Mouse (Mus musculus): ENCODE measurements around the gene Nova2.

Gene Nova2

DNA sequence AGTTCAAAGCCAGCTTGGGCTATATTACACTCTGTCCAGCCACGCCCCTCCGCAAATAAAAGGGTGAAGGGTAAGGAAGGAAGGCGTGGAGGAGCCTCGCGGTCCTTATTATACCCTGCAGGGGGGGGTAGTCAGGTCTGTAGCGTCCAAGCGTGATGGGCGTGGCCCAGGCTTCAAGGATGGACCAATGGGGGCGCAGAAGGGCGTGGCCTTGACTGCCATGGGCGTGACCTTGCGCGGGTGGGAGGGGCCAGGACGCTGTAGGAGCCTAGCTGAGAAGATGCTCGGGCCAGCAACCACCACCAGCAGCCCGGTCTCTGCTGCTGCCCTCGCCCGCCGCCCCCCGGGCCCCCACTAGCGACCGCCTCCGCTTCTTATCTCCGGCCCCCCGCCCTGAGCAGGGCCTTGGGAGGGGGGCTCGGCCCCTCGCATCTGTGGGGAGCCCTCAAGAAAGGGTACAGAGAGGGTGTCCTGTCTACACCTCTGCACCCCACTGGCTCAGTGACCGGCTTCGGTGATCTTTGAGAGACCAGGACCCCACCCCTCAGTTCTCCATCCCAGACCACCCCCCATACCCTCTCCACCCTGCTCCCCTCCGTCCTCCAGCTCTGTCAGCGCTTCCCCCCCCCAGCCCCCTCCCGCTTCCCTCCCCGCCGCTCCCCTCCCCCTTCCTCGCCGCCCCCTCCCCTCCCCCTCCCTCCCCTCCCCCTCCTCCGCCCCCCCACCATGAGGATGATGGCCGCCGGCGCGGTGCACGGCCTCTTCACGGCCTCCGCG is at the start of gene Nova2:
Gene Nova2 (plus strand): TSS at position 727 of the 777 bp plus-strand sequence.
- in situ Hi-C loops (cut with MboI; ENCODE audit: unreplicated experiment in 2 of 2), result no loop called here

DNA sequence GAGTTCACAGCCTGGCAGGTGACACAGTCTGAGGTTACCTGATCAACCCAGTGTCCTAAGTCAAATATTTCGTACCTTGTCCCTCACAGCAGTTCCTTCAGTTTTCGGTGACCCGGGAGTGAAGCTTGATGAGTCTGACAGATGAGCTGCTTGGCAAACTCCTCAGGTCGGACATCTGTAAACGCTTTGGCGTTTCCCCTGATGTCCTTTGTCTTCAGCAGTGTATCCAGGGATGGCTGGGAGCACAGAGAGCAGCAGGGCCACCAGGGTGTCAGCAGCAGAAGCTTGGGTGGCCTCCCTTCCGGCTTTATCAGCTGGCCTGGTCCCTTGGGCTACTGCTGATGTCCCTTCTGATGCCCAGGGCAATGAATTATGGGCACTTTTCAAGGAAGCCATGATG is 47.0 kb upstream of the Nova2 start:
- in situ Hi-C loops (cut with MboI; ENCODE audit: unreplicated experiment in 2 of 2), result loop anchor here (10.0 to 25.0 kb wide), 2 partner anchors 1724 to 1941 kb away; partner anchors contain the start of genes Ceacam3 (in 1 of the 2) and Pnmal2 (in 1 of the 2)

DNA sequence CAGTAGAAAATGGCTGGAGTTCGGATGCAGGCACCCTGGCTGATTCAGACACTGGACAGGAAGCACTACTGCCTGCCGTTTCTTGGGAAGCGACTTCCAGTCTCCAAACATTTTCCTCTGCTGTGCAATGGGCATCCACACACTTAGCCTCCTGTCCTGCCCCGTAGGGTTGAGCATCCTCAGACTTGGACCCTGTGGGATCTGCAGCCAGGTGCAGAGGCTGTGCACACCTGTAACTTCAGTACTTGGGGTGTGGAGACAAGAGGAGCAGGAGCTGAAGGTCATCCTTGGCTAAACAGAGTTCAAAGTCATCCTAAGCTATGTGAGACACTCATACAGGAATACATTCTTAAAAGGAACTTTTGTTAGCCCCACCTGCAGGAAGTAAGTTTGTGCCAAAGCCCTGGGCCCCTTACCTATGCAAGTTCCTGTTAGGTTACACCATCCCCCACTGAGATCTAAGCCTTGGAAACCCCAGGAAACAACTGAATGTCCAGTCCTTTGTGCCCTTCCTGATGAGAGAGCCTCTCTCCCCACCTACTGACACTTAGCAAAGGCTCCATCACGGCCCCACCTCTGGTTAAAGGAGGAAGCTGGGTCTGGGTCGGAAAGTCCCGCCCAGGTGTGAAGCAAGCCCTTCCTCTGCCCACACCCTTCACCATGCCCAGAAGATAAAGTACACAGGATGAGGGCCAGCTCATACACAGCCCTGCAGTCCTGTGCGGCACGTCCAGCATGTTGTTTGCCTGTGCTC is 41.5 kb upstream of the Nova2 start:
- in situ Hi-C loops (cut with MboI; ENCODE audit: unreplicated experiment in 2 of 2), result loop anchor here in 1 of 2 experiments (25.0 kb wide), 1 partner anchor 1947 kb away; the partner anchor contains the start of gene Pnmal2

DNA sequence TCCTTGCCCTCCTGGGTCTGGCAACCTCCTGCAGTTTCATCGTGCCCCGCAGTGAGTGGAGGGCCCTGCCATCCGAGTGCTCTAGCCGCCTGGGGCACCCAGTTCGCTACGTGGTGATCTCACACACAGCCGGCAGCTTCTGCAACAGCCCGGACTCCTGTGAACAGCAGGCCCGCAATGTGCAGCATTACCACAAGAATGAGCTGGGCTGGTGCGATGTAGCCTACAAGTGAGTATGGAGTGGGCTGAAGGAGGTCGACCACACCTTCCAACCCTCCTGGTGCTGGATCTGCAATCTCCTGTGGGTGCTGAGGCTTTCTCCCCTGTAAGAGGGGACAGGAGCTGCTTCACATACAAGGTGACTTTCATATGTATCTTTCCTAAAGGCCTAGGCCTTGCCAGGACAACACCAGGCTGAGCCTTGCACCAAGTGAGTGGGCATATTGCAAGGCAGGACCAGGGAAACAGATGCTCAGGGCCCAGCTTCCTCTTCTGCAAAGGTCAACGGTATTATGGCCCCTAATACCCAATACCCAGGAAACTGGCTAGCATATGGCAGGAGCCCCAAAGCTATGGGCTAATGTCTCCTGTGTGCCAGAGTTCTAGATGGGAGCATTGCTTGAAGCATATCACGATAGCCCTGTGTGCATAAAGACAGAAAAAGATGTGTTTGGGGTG is 40.8 kb upstream of the Nova2 start:
- in situ Hi-C loops (cut with MboI; ENCODE audit: unreplicated experiment in 2 of 2), result loop anchor here in 1 of 2 experiments (25.0 kb wide), 1 partner anchor 1948 kb away; the partner anchor contains the start of gene Pnmal2

DNA sequence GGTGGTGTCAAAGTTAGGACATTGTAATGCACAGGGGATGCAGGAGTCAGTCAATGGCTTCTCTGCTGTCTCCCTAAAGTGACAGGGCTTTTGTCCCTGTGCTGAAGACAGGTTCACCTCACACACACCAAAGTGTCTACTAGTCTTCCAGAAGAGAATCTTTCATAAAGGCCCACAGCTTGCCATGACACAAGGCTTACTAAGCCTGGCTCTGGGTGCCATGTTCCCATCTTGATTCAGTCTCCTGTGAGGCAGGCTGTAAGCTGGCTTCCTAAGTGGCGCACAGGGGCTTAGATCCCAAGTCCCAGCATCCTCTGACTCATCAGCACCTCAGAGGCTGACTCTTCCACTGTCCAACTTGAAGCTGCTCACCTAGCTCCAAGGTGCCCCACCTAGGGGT is 38.7 kb upstream of the Nova2 start:
- in situ Hi-C loops (cut with MboI; ENCODE audit: unreplicated experiment in 2 of 2), result loop anchor here in 1 of 2 experiments (25.0 kb wide), 1 partner anchor 1950 kb away; the partner anchor contains the start of gene Pnmal2

DNA sequence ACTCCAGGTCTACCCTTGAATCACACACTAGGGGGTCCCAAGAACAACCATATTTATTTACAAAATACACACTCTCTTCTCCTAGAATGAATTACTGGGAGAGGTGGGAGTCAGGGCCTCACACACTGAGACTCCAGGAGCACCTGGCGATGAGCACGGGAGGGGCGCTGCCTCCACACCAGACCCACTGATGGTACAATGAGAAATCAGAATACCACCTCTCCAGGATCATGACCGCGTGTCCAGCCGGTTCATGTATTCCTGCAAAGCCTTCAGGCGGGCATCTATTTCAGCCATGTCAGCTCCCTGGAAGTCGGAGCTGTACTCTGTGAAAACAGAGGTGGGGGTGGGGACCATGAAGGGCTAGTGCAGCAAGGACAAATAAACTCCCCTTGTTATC is 34.8 kb upstream of the Nova2 start:
- in situ Hi-C loops (cut with MboI; ENCODE audit: unreplicated experiment in 2 of 2), result loop anchor here in 1 of 2 experiments (25.0 kb wide), 1 partner anchor 1954 kb away; the partner anchor contains the start of gene Pnmal2

DNA sequence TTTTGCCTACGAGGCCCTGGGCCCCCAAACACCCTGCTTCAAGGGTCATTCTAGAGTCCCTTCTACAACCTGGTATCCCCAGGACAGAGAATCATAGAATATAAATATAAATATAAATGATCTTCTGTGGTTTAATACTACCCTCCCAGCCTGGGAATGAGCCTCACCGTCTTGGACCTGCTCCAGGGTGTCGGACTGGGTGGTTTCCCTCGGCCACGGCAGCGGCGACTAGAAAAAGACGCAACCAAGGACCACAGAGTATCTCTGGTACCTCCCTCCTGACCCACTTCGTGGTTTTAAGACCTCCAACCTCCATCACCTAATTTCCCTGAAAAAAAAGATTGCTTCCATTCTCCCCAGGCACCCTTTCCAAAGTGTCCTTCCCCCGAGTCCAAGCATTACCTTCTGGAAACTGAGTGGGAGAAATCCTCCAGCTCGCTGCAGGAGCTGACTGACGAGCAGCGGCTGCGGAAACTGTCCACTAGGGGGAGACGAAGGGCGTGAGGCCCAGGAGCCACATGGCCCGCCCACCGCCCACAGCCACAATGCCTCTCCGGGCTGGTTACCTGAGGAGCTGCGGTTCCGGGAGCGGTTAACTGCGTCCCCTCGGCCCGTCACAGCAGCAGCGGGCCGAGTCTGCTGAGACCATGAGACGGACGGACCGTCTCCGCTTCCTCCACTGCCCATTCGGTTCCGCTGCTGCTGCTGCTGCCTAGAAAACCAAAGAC is 33.7 kb upstream of the Nova2 start:
- in situ Hi-C loops (cut with MboI; ENCODE audit: unreplicated experiment in 2 of 2), result loop anchor here in 1 of 2 experiments (25.0 kb wide), 1 partner anchor 1955 kb away; the partner anchor contains the start of gene Pnmal2

DNA sequence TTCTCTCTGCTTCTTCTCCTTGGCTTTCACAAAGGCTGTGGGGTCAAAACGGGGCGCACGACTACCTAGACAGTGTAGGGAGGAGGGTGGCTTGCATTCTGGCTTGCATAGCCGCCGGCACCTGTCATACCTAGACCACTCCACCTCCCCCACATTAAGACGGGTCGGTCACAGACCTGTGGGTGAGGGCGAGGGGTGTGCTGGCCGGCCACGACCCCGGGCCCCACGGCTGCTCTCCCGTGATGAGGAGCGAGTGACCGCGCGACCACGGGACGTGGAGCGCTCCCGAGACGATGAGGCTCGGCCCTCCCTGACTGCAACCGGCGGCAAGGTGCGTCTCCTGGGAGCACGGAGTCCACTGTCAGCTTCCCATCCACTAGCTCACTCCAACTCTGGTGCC is 32.7 kb upstream of the Nova2 start:
- in situ Hi-C loops (cut with MboI; ENCODE audit: unreplicated experiment in 2 of 2), result loop anchor here in 1 of 2 experiments (25.0 kb wide), 1 partner anchor 1956 kb away; the partner anchor contains the start of gene Pnmal2

DNA sequence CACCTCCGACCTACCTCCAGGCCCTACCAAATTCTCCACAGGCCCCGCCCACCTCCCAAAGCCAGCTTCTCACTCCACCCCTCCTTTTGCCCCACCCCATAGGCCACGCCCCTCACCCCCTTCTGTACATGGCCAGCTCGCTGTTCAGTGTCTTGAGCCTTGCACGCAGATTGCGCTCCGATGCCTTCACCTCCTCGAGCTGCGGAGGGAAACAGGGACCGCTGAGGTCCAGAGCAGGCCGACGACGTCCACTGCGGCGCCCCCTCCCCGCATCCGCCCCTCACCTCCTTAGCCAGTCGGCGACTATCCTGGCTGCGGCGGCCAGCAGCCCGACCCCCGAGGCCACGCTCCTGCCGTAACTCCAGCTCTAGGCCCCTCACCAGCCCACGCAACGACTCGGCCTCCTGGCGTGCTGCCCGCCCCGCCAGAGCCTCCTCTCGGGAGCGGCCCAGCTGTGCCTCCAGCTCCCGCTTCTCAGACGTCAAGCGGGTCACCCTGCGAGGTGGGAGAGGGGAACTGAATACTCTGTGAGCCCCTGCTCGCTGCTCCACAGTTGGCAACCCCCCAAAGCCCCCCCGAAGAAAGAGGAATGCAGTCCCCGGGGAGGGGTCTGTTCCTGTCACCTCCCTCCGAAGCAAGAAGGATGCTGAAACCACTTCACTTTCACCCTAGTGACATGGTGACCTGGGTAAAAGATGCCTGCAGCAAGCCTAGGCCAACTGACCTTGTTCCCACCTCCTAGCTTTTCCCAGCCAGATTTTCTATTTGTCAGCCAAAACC is 31.8 kb upstream of the Nova2 start:
- in situ Hi-C loops (cut with MboI; ENCODE audit: unreplicated experiment in 2 of 2), result loop anchor here in 1 of 2 experiments (25.0 kb wide), 1 partner anchor 1957 kb away; the partner anchor contains the start of gene Pnmal2

DNA sequence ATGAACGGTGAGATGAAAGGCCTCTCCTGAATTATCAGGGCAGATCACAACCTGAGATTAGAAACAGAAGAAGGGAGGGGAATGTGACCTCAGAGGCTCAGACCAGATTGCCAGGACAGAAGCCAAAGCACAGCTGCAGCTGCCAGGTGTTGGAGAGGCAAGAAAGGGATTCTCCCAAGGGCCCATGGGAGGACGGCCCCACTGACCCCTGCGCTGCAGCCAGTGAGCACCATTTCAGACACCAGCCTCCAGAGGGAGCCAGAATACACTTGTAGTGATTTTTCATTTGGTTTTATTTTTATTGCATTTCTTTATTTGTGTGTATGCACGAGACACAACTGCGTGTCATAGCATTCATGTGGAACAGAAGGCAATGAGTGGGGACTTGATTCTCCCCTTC is 29.2 kb upstream of the Nova2 start:
- in situ Hi-C loops (cut with MboI; ENCODE audit: unreplicated experiment in 2 of 2), result loop anchor here (5.0 to 25.0 kb wide), 6 partner anchors 86 to 1959 kb away; partner anchors contain the start of genes Foxa3 (in 1 of the 2), Pnmal2 (in 1 of the 2), Six5 (in 1 of the 2) and Sympk (in 1 of the 2)

DNA sequence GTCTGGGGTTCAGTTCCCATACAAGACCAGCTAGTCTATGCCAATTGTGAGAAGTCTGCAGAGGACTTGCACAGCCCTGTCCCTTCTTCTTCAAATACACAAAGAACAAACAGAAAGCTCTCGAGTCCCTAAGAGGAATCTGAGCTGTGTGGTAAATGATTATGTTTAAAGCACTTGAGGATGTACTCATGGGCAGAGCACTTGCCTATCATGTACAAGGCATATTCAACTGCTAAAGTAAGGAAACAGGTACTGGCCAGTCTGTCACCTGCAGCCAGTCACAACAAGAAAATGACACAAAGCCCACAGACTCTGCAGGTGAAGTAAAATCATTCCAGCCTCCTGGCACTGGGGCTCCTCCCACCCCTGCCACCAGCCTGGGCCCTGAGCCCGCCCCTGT is 25.2 kb upstream of the Nova2 start:
- in situ Hi-C loops (cut with MboI; ENCODE audit: unreplicated experiment in 2 of 2), result no loop called here

DNA sequence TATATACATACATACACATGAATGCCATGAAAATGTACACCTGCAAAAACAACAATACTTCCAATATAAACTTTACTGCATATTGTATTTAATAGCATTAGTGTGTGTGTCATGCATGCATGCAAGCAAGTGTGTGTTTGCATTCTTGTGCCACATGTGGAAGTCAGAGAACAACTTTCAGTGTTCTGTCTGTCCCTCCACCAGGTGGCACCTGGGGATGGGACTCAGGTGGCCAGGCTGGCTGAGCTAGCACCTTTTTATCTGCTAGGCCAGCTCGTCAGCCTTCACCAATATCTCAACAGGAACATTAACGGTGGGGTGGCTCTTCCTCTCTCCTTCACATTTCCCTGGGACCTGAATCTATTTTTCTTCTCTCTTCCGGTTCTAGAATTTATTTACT is 23.2 kb upstream of the Nova2 start:
- in situ Hi-C loops (cut with MboI; ENCODE audit: unreplicated experiment in 2 of 2), result no loop called here

DNA sequence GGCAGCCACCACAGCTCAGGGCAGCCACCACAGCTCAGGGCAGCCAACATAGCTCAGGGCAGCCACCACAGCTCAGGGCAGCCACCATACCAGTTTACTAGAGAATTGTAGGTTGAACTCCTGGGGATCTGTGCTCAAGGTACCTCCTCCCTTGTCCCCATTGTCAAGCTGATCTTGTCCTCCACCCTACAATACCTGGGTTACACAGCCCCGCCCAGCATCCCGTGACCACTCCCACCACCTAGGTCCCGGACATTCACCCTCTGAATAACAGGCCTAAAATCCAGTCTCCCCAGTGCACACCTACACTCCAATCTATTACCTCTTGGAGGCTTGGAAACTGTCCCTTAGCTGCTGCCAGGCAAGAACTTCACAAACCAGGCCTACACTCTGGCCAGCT is 20.7 kb upstream of the Nova2 start:
- in situ Hi-C loops (cut with MboI; ENCODE audit: unreplicated experiment in 2 of 2), result no loop called here

DNA sequence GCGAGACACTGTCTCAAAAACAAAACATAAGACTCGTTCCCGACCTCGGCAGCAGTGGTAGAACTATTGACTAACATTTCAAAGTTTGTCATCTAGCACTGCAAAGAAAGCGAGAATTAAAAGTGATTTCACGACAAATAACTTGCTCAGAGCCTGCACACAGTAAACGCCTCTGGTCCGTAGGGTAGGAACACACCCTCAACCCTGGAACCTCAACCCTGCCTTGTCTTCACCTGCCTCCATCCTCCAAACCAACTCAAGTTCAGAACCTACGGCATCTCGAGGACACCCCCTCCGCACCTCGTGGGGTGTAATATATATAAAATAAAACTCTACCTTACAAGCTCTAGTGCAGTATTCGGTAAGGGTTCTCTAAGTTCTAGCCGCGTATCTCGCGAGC is 15.9 kb upstream of the Nova2 start:
- in situ Hi-C loops (cut with MboI; ENCODE audit: unreplicated experiment in 2 of 2), result loop anchor here in 1 of 2 experiments (10.0 kb wide), 1 partner anchor 75 kb away; the partner anchor contains the start of gene Nanos2

DNA sequence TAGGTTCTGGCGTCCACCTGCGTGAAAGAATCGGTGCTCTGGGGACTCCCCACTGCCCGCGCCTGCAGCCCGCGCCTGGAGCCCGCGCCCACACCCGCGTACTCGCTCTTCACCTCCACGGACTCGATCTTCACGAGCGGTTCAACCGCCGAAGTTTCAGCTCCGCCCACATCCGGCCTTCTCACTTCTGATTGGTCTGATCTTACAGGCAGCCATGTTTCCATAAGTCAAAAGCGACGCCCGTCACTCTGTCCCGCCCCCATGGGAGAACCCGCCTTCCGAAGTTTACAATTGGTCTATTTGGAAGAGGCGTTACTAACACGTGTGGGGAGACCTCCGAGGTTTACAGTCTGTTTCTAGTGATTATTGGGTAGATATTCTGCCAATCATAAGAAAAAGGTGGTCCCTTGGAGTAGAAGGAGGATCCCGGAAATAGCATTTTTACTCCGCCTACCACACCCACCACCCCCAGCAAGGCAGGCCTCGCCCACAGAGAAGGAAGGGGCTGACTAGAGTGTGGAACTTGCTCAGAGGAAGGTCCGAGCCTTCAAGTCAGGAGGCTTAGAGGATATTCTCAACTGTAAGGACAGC is 15.4 kb upstream of the Nova2 start, which contains the start of gene Ccdc61:
Gene Ccdc61 (minus strand): TSS at position 175 of the 591 bp plus-strand sequence.
- in situ Hi-C loops (cut with MboI; ENCODE audit: unreplicated experiment in 2 of 2), result loop anchor here in 1 of 2 experiments (10.0 kb wide), 1 partner anchor 74 kb away; the partner anchor contains the start of gene Nanos2

DNA sequence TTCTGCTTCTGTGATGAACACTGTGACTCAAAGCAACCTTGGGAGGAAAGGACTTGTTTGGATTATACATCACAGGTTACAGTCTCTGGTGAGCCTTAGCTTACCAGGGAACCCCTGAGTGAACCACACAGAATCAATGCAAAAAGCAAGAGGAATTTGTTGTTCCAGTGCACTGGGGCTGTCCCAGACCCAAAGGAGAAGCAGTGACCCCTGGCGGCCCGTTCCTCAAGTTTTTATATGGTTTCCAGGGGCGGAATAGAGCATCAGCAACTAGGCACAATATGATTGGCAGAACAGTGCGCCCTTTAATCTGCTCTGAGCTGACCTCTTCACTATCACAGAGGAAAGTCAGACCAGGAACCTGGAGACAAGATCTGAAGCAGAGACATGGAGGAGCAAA is 9.4 kb upstream of the Nova2 start:
- in situ Hi-C loops (cut with MboI; ENCODE audit: unreplicated experiment in 2 of 2), result loop anchor here in 1 of 2 experiments (10.0 kb wide), 1 partner anchor 69 kb away; the partner anchor contains the start of gene Nanos2

DNA sequence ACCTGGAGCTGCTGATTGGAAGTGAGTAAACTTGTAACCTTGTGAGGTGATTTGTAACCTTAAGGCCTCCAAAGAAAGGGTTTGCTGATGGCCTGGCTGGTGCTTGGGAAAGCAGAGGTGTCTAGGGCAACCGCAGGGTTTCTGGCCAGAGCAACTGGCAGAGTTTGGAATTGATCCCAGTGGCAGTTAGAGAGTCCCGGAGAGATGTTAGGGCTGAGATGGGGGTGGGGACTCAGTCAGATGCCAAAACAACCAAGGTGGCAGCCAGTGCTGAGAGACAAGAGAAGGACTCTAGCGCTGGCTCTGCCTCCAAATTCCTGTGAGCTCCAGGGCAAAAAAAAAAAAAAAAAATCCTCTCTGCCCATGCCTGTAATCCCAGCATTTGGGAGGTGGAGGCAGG is 7.8 kb upstream of the Nova2 start:
- in situ Hi-C loops (cut with MboI; ENCODE audit: unreplicated experiment in 2 of 2), result loop anchor here in 1 of 2 experiments (10.0 kb wide), 1 partner anchor 67 kb away; the partner anchor contains the start of gene Nanos2

DNA sequence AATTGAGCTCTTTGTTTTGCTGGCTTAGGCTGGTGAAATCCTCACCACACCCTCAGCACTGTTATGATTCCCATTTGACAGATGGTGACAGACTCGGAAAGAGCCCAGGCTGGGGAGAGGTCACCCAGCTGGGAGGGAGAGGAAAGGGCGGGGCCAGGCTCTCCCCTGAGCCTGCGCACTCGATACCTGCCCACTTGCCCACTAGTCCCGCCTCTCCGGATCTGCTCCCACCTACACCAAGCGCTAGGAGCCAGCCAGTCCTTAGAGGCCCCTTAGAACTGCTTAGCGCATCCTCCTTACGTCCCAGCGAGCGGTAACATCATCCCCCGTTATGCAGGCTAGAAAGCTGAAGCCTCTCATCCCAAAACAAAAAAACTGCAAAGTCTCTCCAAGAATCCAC is 4.6 kb upstream of the Nova2 start:
- in situ Hi-C loops (cut with MboI; ENCODE audit: unreplicated experiment in 2 of 2), result no loop called here

Measured in v-Abl transformed pro-B cells (cell line).